Mouse (Mus musculus) testis, adult 2 months (tissue): ENCODE data around the gene Kat2b.

Experiments
- CTCF ChIP-seq: fragments of 200-500 bp; IDR thresholded peaks from 2 replicates; pipeline ENCODE4 v1.5.1; 2012; ENCODE audit warnings: low read depth, mild to moderate bottlenecking, inconsistent platforms, low read length, moderate library complexity; ENCODE audit not compliant: control insufficient read depth, insufficient read depth, insufficient replicate concordance
- POLR2A ChIP-seq: fragments of 200-500 bp; IDR thresholded peaks from 2 replicates; pipeline ENCODE4 v1.6.1; 2012; ENCODE audit warnings: low read depth, mild to moderate bottlenecking, inconsistent platforms, low read length, moderate library complexity; ENCODE audit not compliant: control insufficient read depth

GRCm38 (mm10) chr17:53655081-53655480 is 88.4 kb downstream of the Kat2b start:
- no peak for TF ChIP-seq CTCF
- TF ChIP-seq POLR2A: no peak
